Mouse (Mus musculus): Measurements from ENCODE around the gene Ndufa4l2. TPM values are rescaled to one million over a fixed set of nuclear protein-coding genes. Genes with fewer than 3 reads are reported as not detected.

The Ndufa4l2 gene
- polyA plus RNA-seq, 1 experiment from 2014 or later, result 149 TPM

- H3K9ac ChIP-seq (replicated peaks; ENCODE audit: low read depth), result no peak overlapping the region
- no peaks in the 10 kb centered on the region for H3K36me3 ChIP-seq (ENCODE audit: insufficient read depth, low read length)
- peaks cover 10% of the 10 kb centered on the region; the same call in 1 of the 2 replicates for H3K4me1 ChIP-seq (ENCODE audit: insufficient read depth, low read depth, low read length)
- no peak overlapping the region for H3K4me2 ChIP-seq (replicated peaks; ENCODE audit: low read depth, low read length)
- no peaks in the 10 kb centered on the region for H3K9me3 ChIP-seq (ENCODE audit: low read length)
- no peak overlapping the region for H3K4me3 ChIP-seq (ENCODE audit: low read depth, low read length)
- H3K27me3 ChIP-seq (replicated peaks; ENCODE audit: insufficient read depth, low read length), result peaks cover 85% of the 10 kb centered on the region
- no peak overlapping the region for H3K27ac ChIP-seq (ENCODE audit: low read length)
- TF ChIP-seq EP300 (IDR thresholded peaks at IDR 0.05), result no peak
- no peak for TF ChIP-seq CTCF (IDR thresholded peaks at IDR 0.05)
- ATAC-seq (no peak), DNase-seq (ENCODE audit: low spot score) (no peak)
- 2% methylated on average over 15 of the region's 25 CpGs for WGBS
These were observed 16.2 kb downstream of the Ndufa4l2 start for GRCm38 (mm10) chr10:127530945-127531344.

GRCm38 (mm10) chr10:127531548-127531947, 16.8 kb downstream of the Ndufa4l2 start:
- 8% methylated on average over 4 of the region's 4 CpGs for WGBS
- Histone ChIP-seq H3K4me1 (ENCODE audit: insufficient read depth, low read depth, low read length) (peaks cover 8% of the 10 kb centered on the region; the same call in 1 of the 2 replicates), H3K4me3 (ENCODE audit: low read depth, low read length) (no peak overlapping the region), H3K36me3 (ENCODE audit: insufficient read depth, low read length) (no peaks in the 10 kb centered on the region), H3K4me2 (replicated peaks; ENCODE audit: low read depth, low read length) (no peak overlapping the region), H3K9ac (replicated peaks; ENCODE audit: low read depth) (no peak overlapping the region), H3K27me3 (replicated peaks; ENCODE audit: insufficient read depth, low read length) (peaks cover 86% of the 10 kb centered on the region), H3K27ac (ENCODE audit: low read length) (no peak overlapping the region), H3K9me3 (ENCODE audit: low read length) (no peaks in the 10 kb centered on the region)
- ATAC-seq, result no peak
- DNase-seq (ENCODE audit: low spot score), result no peak
- TF ChIP-seq EP300 (IDR thresholded peaks at IDR 0.05) (no peak), CTCF (IDR thresholded peaks at IDR 0.05) (no peak)

GRCm38 (mm10) chr10:127534036-127534928, 19.5 kb downstream of the Ndufa4l2 start, which contains the start of gene Nxph4:
Gene Nxph4 (minus strand): TSS chr10:127534559.
- Histone ChIP-seq H3K4me3 (ENCODE audit: low read depth, low read length) (peak within 1 kb of the TSS; percentile 41), H3K36me3 (ENCODE audit: insufficient read depth, low read length) (no peaks in the 10 kb centered on the region; the same call in 1 of the 2 replicates), H3K4me2 (replicated peaks; ENCODE audit: low read depth, low read length) (peak within 1 kb of the TSS; percentile 68), H3K4me1 (ENCODE audit: insufficient read depth, low read depth, low read length) (peaks cover 4% of the 10 kb centered on the region; the same call in 1 of the 2 replicates), H3K9ac (replicated peaks; ENCODE audit: low read depth) (0 out of 2 replicates have a peak within 1 kb of the TSS, but pooled peaks have one; percentile 2), H3K27me3 (replicated peaks; ENCODE audit: insufficient read depth, low read length) (peaks cover 60% of the 10 kb centered on the region), H3K9me3 (ENCODE audit: low read length) (no peaks in the 10 kb centered on the region), H3K27ac (ENCODE audit: low read length) (no peak within 1 kb of the TSS)
- ATAC-seq (peak; percentile 55), DNase-seq (ENCODE audit: low spot score) (peak; percentile 38)
- WGBS, result under 1% methylated on average over 55 of the region's 78 CpGs
- TF ChIP-seq CTCF (IDR thresholded peaks at IDR 0.05) (no peak), EP300 (IDR thresholded peaks at IDR 0.05) (no peak)

DNA sequence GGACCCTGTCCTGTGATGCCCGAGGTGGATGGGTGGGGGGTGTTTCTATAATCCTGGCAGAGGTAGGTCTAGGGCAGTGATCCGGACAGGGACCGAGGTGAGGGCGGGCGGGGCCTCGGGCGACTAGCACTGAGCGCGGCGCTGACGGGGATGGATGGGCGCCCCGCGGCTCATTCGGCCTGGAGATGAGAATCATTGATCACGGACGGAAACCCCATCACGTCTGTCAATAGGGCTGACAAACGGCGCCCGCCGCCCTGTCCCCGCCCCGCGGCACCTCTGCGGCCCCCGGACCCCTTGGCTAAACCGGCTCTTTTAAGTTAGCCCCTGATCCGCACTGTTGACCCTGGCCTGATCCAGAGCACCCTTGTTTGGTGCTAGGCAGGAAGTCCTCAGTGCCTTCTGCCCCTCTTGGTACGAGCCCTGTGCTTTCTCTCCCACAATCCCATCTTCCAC, 20.2 kb downstream of the Ndufa4l2 start:
- peaks cover 53% of the 10 kb centered on the region for H3K27me3 ChIP-seq (replicated peaks; ENCODE audit: insufficient read depth, low read length)
- H3K9ac ChIP-seq (replicated peaks; ENCODE audit: low read depth), result no peak overlapping the region
- H3K27ac ChIP-seq (ENCODE audit: low read length), result no peak overlapping the region
- H3K36me3 ChIP-seq (ENCODE audit: insufficient read depth, low read length), result peaks cover under 1% of the 10 kb centered on the region; the same call in 1 of the 2 replicates
- H3K4me1 ChIP-seq (ENCODE audit: insufficient read depth, low read depth, low read length), result peaks cover 4% of the 10 kb centered on the region; the same call in 1 of the 2 replicates
- H3K9me3 ChIP-seq (ENCODE audit: low read length), result no peaks in the 10 kb centered on the region
- peak overlapping the region; percentile 68 for H3K4me2 ChIP-seq (replicated peaks; ENCODE audit: low read depth, low read length)
- 3% methylated on average over 23 of the region's 30 CpGs for WGBS
- TF ChIP-seq EP300 (IDR thresholded peaks at IDR 0.05) (no peak), CTCF (IDR thresholded peaks at IDR 0.05) (no peak)
- peak; percentile 2; the same call in 1 of the 2 replicates for ATAC-seq
- no peak for DNase-seq (ENCODE audit: low spot score)
- peak overlapping the region; percentile 41; the same call in 1 of the 2 replicates for H3K4me3 ChIP-seq (ENCODE audit: low read depth, low read length)

DNA sequence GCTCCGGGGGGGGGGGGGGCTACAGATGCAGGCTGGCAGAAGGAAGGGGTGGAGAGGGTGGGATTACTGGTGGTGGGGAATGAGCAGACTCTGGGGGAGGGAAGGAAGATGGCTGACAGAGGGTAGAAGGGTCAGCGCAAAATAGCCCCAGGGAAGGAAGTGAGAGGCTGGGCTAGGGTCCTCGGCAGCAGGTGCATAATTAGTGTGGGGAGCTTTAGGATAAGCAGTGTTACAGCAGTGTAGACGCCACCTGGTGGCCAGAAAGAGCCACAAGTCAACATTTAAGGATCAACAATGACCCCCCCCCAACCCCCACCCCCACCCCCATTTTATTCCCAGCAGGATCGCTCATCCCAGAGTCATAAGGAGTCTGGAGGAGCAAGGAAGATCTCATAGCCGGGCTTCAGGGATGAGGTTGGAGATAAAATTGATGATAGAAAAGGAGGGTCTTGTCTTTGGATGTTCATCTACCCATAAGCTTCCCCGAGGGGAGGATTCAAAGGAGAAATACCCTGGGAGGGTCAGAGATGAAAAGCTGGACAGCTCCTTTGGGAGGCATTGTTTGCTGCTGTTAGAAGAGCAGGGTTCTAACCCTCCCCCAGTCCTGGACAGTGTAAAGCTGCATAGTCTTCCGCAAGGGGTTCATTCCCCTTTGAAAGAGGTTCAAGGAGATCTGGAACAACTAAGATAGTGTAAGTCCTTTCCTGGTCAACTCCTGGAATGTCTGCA, 22.0 kb downstream of the Ndufa4l2 start:
- no peak for ATAC-seq
- H3K27me3 ChIP-seq (replicated peaks; ENCODE audit: insufficient read depth, low read length), result peaks cover 38% of the 10 kb centered on the region

More for the DNA sequence above, 22.0 kb downstream of the Ndufa4l2 start:
- Histone ChIP-seq H3K27ac (ENCODE audit: low read length) (no peak overlapping the region), H3K4me3 (ENCODE audit: low read depth, low read length) (no peak overlapping the region), H3K36me3 (ENCODE audit: insufficient read depth, low read length) (peaks cover 7% of the 10 kb centered on the region), H3K4me1 (ENCODE audit: insufficient read depth, low read depth, low read length) (peaks cover 4% of the 10 kb centered on the region; the same call in 1 of the 2 replicates), H3K4me2 (replicated peaks; ENCODE audit: low read depth, low read length) (no peak overlapping the region), H3K9me3 (ENCODE audit: low read length) (no peaks in the 10 kb centered on the region), H3K9ac (replicated peaks; ENCODE audit: low read depth) (no peak overlapping the region)
- TF ChIP-seq CTCF (IDR thresholded peaks at IDR 0.05), result peak; percentile 62
- no peak for TF ChIP-seq EP300 (IDR thresholded peaks at IDR 0.05)
- 10% methylated on average over 8 of the region's 8 CpGs for WGBS
- DNase-seq (ENCODE audit: low spot score), result peak; percentile 72
